Mouse (Mus musculus): ENCODE results near the gene Egflam. TPM values are rescaled to one million over a fixed set of nuclear protein-coding genes. Genes with fewer than 3 reads are reported as not detected.

Gene Egflam
- polyA plus RNA-seq, 1 experiment: 1.3 TPM

- Histone ChIP-seq H3K4me3 (ENCODE audit: insufficient read depth, low read length) (no peak overlapping the region), H3K27ac (ENCODE audit: insufficient read depth, low read length) (no peak overlapping the region), H3K4me1 (ENCODE audit: control insufficient read depth, insufficient read depth, low read length) (no peaks in the 10 kb centered on the region)
- TF ChIP-seq POLR2A (IDR thresholded peaks at IDR 0.05; ENCODE audit: low read depth, low read length) (no peak), CTCF (IDR thresholded peaks at IDR 0.05; ENCODE audit: borderline replicate concordance, insufficient read depth, low read length) (no peak)
Measured at GRCm38 (mm10) chr15:7382457-7382856, 15.7 kb downstream of the Egflam start.

- H3K4me3 ChIP-seq (ENCODE audit: insufficient read depth, low read length): no peak overlapping the region
- TF ChIP-seq CTCF (IDR thresholded peaks at IDR 0.05; ENCODE audit: borderline replicate concordance, insufficient read depth, low read length) (no peak), POLR2A (IDR thresholded peaks at IDR 0.05; ENCODE audit: low read depth, low read length) (no peak)
- H3K27ac ChIP-seq (ENCODE audit: insufficient read depth, low read length): no peak overlapping the region
- no peaks in the 10 kb centered on the region for H3K4me1 ChIP-seq (ENCODE audit: control insufficient read depth, insufficient read depth, low read length)
Measured at GRCm38 (mm10) chr15:7352635-7353051, 45.6 kb downstream of the Egflam start.

GRCm38 (mm10) chr15:7340703-7341309 is 57.4 kb downstream of the Egflam start:
- TF ChIP-seq CTCF (IDR thresholded peaks at IDR 0.05; ENCODE audit: borderline replicate concordance, insufficient read depth, low read length) (no peak), POLR2A (IDR thresholded peaks at IDR 0.05; ENCODE audit: low read depth, low read length) (no peak)
- Histone ChIP-seq H3K4me1 (ENCODE audit: control insufficient read depth, insufficient read depth, low read length) (no peaks in the 10 kb centered on the region), H3K27ac (ENCODE audit: insufficient read depth, low read length) (no peak overlapping the region)

GRCm38 (mm10) chr15:7334517-7335298 is 63.5 kb downstream of the Egflam start:
- Histone ChIP-seq H3K27ac (ENCODE audit: insufficient read depth, low read length) (no peak overlapping the region), H3K4me1 (ENCODE audit: control insufficient read depth, insufficient read depth, low read length) (no peaks in the 10 kb centered on the region), H3K4me3 (ENCODE audit: insufficient read depth, low read length) (no peak overlapping the region)
- no peak for TF ChIP-seq CTCF (IDR thresholded peaks at IDR 0.05; ENCODE audit: borderline replicate concordance, insufficient read depth, low read length)
- no peak for TF ChIP-seq POLR2A (IDR thresholded peaks at IDR 0.05; ENCODE audit: low read depth, low read length)

More at GRCm38 (mm10) chr15:7340703-7341309, 57.4 kb downstream of the Egflam start:
- no peak overlapping the region for H3K4me3 ChIP-seq (ENCODE audit: insufficient read depth, low read length)

- Histone ChIP-seq H3K4me1 (ENCODE audit: control insufficient read depth, insufficient read depth, low read length) (no peaks in the 10 kb centered on the region), H3K27ac (ENCODE audit: insufficient read depth, low read length) (no peak overlapping the region), H3K4me3 (ENCODE audit: insufficient read depth, low read length) (no peak overlapping the region)
- no peak for TF ChIP-seq CTCF (IDR thresholded peaks at IDR 0.05; ENCODE audit: borderline replicate concordance, insufficient read depth, low read length)
- TF ChIP-seq POLR2A (IDR thresholded peaks at IDR 0.05; ENCODE audit: low read depth, low read length): no peak
Measured at GRCm38 (mm10) chr15:7332875-7333274, 65.3 kb downstream of the Egflam start.

- Histone ChIP-seq H3K4me3 (ENCODE audit: insufficient read depth, low read length) (no peak overlapping the region), H3K27ac (ENCODE audit: insufficient read depth, low read length) (no peak overlapping the region), H3K4me1 (ENCODE audit: control insufficient read depth, insufficient read depth, low read length) (no peaks in the 10 kb centered on the region)
- TF ChIP-seq CTCF (IDR thresholded peaks at IDR 0.05; ENCODE audit: borderline replicate concordance, insufficient read depth, low read length) (no peak), POLR2A (IDR thresholded peaks at IDR 0.05; ENCODE audit: low read depth, low read length) (no peak)
Measured at GRCm38 (mm10) chr15:7322599-7323311, 75.4 kb downstream of the Egflam start.

GRCm38 (mm10) chr15:7320901-7321300 is 77.3 kb downstream of the Egflam start:
- no peaks in the 10 kb centered on the region for H3K4me1 ChIP-seq (ENCODE audit: control insufficient read depth, insufficient read depth, low read length)
- H3K4me3 ChIP-seq (ENCODE audit: insufficient read depth, low read length): no peak overlapping the region
- no peak for TF ChIP-seq CTCF (IDR thresholded peaks at IDR 0.05; ENCODE audit: borderline replicate concordance, insufficient read depth, low read length)
- no peak for TF ChIP-seq POLR2A (IDR thresholded peaks at IDR 0.05; ENCODE audit: low read depth, low read length)
- H3K27ac ChIP-seq (ENCODE audit: insufficient read depth, low read length): no peak overlapping the region

GRCm38 (mm10) chr15:7315539-7315938 is 82.7 kb downstream of the Egflam start:
- no peak overlapping the region for H3K27ac ChIP-seq (ENCODE audit: insufficient read depth, low read length)
- no peak overlapping the region for H3K4me3 ChIP-seq (ENCODE audit: insufficient read depth, low read length)
- TF ChIP-seq POLR2A (IDR thresholded peaks at IDR 0.05; ENCODE audit: low read depth, low read length): no peak
- TF ChIP-seq CTCF (IDR thresholded peaks at IDR 0.05; ENCODE audit: borderline replicate concordance, insufficient read depth, low read length): no peak
- H3K4me1 ChIP-seq (ENCODE audit: control insufficient read depth, insufficient read depth, low read length): no peaks in the 10 kb centered on the region

GRCm38 (mm10) chr15:7308711-7309110 is 89.5 kb downstream of the Egflam start:
- TF ChIP-seq CTCF (IDR thresholded peaks at IDR 0.05; ENCODE audit: borderline replicate concordance, insufficient read depth, low read length) (no peak), POLR2A (IDR thresholded peaks at IDR 0.05; ENCODE audit: low read depth, low read length) (no peak)
- no peak overlapping the region for H3K27ac ChIP-seq (ENCODE audit: insufficient read depth, low read length)
- H3K4me1 ChIP-seq (ENCODE audit: control insufficient read depth, insufficient read depth, low read length): no peaks in the 10 kb centered on the region
- no peak overlapping the region for H3K4me3 ChIP-seq (ENCODE audit: insufficient read depth, low read length)

Data from embryonic fibroblast, embryonic 13.5 days (primary cell).